Mouse (Mus musculus) embryonic facial prominence, embryonic 15.5 days (tissue): ENCODE results near the gene Homer1. TPM values are rescaled to one million over a fixed set of nuclear protein-coding genes. Genes with fewer than 3 reads are reported as not detected.

Source experiments
- ATAC-seq: fragments of 200-750 bp; cut with Nextera tagmentation; 2 replicates; pipeline ENCODE4 v1.8.0; 2017; ENCODE audit warnings: low read depth, moderate TSS enrichment; ENCODE audit not compliant: insufficient number of reproducible peaks, low FRiP score, low TSS enrichment
- H3K27ac ChIP-seq: fragments of 300-500 bp; sonication (generic); replicated peaks from 2 replicates; pipeline ENCODE4 v1.5.1; 2015; ENCODE audit warnings: mild to moderate bottlenecking, inconsistent platforms
- H3K27me3 ChIP-seq: fragments of 300-500 bp; sonication (generic); 2 replicates; pipeline ENCODE4 v1.6.1; 2015; ENCODE audit warnings: inconsistent platforms
- H3K36me3 ChIP-seq: fragments of 300-500 bp; sonication (generic); 2 replicates; pipeline ENCODE4 v1.6.1; 2015; ENCODE audit warnings: mild to moderate bottlenecking, inconsistent platforms
- H3K4me1 ChIP-seq: fragments of 300-500 bp; sonication (generic); 2 replicates; pipeline ENCODE4 v1.6.1; 2015; ENCODE audit warnings: inconsistent platforms
- H3K4me2 ChIP-seq: fragments of 300-500 bp; sonication (generic); replicated peaks from 2 replicates; pipeline ENCODE4 v1.6.1; 2015; ENCODE audit warnings: mild to moderate bottlenecking, inconsistent platforms
- H3K4me3 ChIP-seq: fragments of 300-500 bp; sonication (generic); replicated peaks from 2 replicates; pipeline ENCODE4 v1.5.1; 2015; ENCODE audit warnings: mild to moderate bottlenecking, inconsistent platforms
- H3K9ac ChIP-seq: fragments of 300-500 bp; sonication (generic); 2 replicates; pipeline ENCODE4 v1.6.1; 2015; ENCODE audit warnings: inconsistent platforms
- H3K9me3 ChIP-seq: fragments of 300-500 bp; sonication (generic); replicated peaks from 2 replicates; pipeline ENCODE4 v1.6.1; 2016; ENCODE audit warnings: inconsistent platforms
- WGBS: fragments of 180-500 bp; shearing (Covaris S2); methylation state at CpG from one replicate; pipeline ENCODE4 v1.1.7; 2015; 5-methylcytosine and 5-hydroxymethylcytosine counted together
- polyA plus RNA-seq: library from polyadenylated mRNA; unstranded; fragments of >200 nt; fragmentation: Nextera tagmentation; extraction: Ambion mirVana; gene quantifications from 2 replicates; pipeline ENCODE4 v1.2.1, GENCODE M21; 2015

The Homer1 gene
- polyA plus RNA-seq, 1 experiment from 2014 or later: 5.9 TPM

- Histone ChIP-seq H3K4me3 (no peak overlapping the region), H3K4me2 (no peak overlapping the region), H3K9ac (no peak overlapping the region), H3K4me1 (no peaks in the 10 kb centered on the region), H3K9me3 (no peaks in the 10 kb centered on the region), H3K27ac (no peak overlapping the region), H3K27me3 (no peaks in the 10 kb centered on the region), H3K36me3 (no peaks in the 10 kb centered on the region)
- ATAC-seq: no peak
- 92% methylated on average over 1 of the region's 1 CpGs for WGBS
Observed at GRCm38 (mm10) chr13:93378493-93378892, 79.1 kb downstream of the Homer1 start.

GRCm38 (mm10) chr13:93380399-93381063, 81.1 kb downstream of the Homer1 start:
- no peak overlapping the region for H3K27ac ChIP-seq
- no peak overlapping the region for H3K9ac ChIP-seq
- ATAC-seq: no peak
- no peaks in the 10 kb centered on the region for H3K4me1 ChIP-seq
- no peaks in the 10 kb centered on the region for H3K27me3 ChIP-seq
- no peaks in the 10 kb centered on the region for H3K36me3 ChIP-seq
- no peak overlapping the region for H3K4me3 ChIP-seq
- H3K4me2 ChIP-seq: no peak overlapping the region
- no peaks in the 10 kb centered on the region for H3K9me3 ChIP-seq
- whole genome bisulfite sequencing: 86% methylated on average over 8 of the region's 8 CpGs

- H3K27ac ChIP-seq: no peak overlapping the region
- H3K27me3 ChIP-seq: no peaks in the 10 kb centered on the region
- no peaks in the 10 kb centered on the region for H3K9me3 ChIP-seq
- no peaks in the 10 kb centered on the region for H3K36me3 ChIP-seq
- WGBS: 83% methylated on average over 1 of the region's 1 CpGs
- H3K4me1 ChIP-seq: no peaks in the 10 kb centered on the region
- ATAC-seq: no peak
- H3K9ac ChIP-seq: no peak overlapping the region
- no peak overlapping the region for H3K4me2 ChIP-seq
- H3K4me3 ChIP-seq: no peak overlapping the region
Observed at GRCm38 (mm10) chr13:93381301-93381700, 81.9 kb downstream of the Homer1 start.

- ATAC-seq: no peak
- WGBS: 86% methylated on average over 5 of the region's 5 CpGs
Observed at GRCm38 (mm10) chr13:93383092-93383491, 83.7 kb downstream of the Homer1 start.

GRCm38 (mm10) chr13:93383620-93384019, 84.2 kb downstream of the Homer1 start:
- Histone ChIP-seq H3K27me3 (no peaks in the 10 kb centered on the region), H3K4me3 (no peak overlapping the region), H3K9ac (no peak overlapping the region), H3K36me3 (no peaks in the 10 kb centered on the region), H3K9me3 (no peaks in the 10 kb centered on the region), H3K4me2 (no peak overlapping the region), H3K4me1 (no peaks in the 10 kb centered on the region), H3K27ac (no peak overlapping the region)
- 84% methylated on average over 2 of the region's 2 CpGs for WGBS
- no peak for ATAC-seq

More at GRCm38 (mm10) chr13:93383092-93383491, 83.7 kb downstream of the Homer1 start:
- no peaks in the 10 kb centered on the region for H3K4me1 ChIP-seq
- H3K36me3 ChIP-seq: no peaks in the 10 kb centered on the region
- H3K4me2 ChIP-seq: no peak overlapping the region
- H3K27me3 ChIP-seq: no peaks in the 10 kb centered on the region
- no peak overlapping the region for H3K27ac ChIP-seq
- H3K9me3 ChIP-seq: no peaks in the 10 kb centered on the region
- H3K4me3 ChIP-seq: no peak overlapping the region
- no peak overlapping the region for H3K9ac ChIP-seq

GRCm38 (mm10) chr13:93384481-93384880, 85.0 kb downstream of the Homer1 start:
- H3K4me3 ChIP-seq: no peak overlapping the region
- ATAC-seq: no peak
- no peaks in the 10 kb centered on the region for H3K36me3 ChIP-seq
- H3K27ac ChIP-seq: no peak overlapping the region
- no peak overlapping the region for H3K4me2 ChIP-seq
- no peaks in the 10 kb centered on the region for H3K9me3 ChIP-seq
- 92% methylated on average over 1 of the region's 1 CpGs for WGBS
- H3K9ac ChIP-seq: no peak overlapping the region
- H3K27me3 ChIP-seq: no peaks in the 10 kb centered on the region
- H3K4me1 ChIP-seq: no peaks in the 10 kb centered on the region

GRCm38 (mm10) chr13:93385147-93385546, 85.7 kb downstream of the Homer1 start:
- H3K4me3 ChIP-seq: no peak overlapping the region
- WGBS: 63% methylated on average over 1 of the region's 1 CpGs
- H3K27ac ChIP-seq: no peak overlapping the region
- H3K9ac ChIP-seq: no peak overlapping the region
- H3K27me3 ChIP-seq: no peaks in the 10 kb centered on the region
- no peak for ATAC-seq
- H3K4me2 ChIP-seq: no peak overlapping the region
- H3K36me3 ChIP-seq: no peaks in the 10 kb centered on the region
- no peaks in the 10 kb centered on the region for H3K9me3 ChIP-seq
- no peaks in the 10 kb centered on the region for H3K4me1 ChIP-seq

GRCm38 (mm10) chr13:93387440-93387839, 88.0 kb downstream of the Homer1 start:
- H3K36me3 ChIP-seq: no peaks in the 10 kb centered on the region
- no peak for ATAC-seq
- H3K27me3 ChIP-seq: no peaks in the 10 kb centered on the region
- 92% methylated on average over 5 of the region's 5 CpGs for WGBS
- no peak overlapping the region for H3K9ac ChIP-seq
- H3K4me3 ChIP-seq: no peak overlapping the region
- H3K9me3 ChIP-seq: no peaks in the 10 kb centered on the region
- H3K27ac ChIP-seq: no peak overlapping the region
- no peak overlapping the region for H3K4me2 ChIP-seq
- no peaks in the 10 kb centered on the region for H3K4me1 ChIP-seq

GRCm38 (mm10) chr13:93388594-93389241, 89.3 kb downstream of the Homer1 start:
- Histone ChIP-seq H3K27ac (no peak overlapping the region), H3K9ac (no peak overlapping the region), H3K9me3 (no peaks in the 10 kb centered on the region), H3K36me3 (no peaks in the 10 kb centered on the region), H3K4me2 (no peak overlapping the region), H3K4me3 (no peak overlapping the region), H3K4me1 (no peaks in the 10 kb centered on the region), H3K27me3 (no peaks in the 10 kb centered on the region)
- 56% methylated on average over 7 of the region's 7 CpGs for WGBS
- ATAC-seq: no peak

GRCm38 (mm10) chr13:93389242-93389625, 89.8 kb downstream of the Homer1 start:
- no peaks in the 10 kb centered on the region for H3K27me3 ChIP-seq
- no peak overlapping the region for H3K4me3 ChIP-seq
- 32% methylated on average over 2 of the region's 2 CpGs for WGBS
- H3K9ac ChIP-seq: no peak overlapping the region
- no peak overlapping the region for H3K27ac ChIP-seq
- H3K36me3 ChIP-seq: no peaks in the 10 kb centered on the region
- no peaks in the 10 kb centered on the region for H3K4me1 ChIP-seq
- no peak overlapping the region for H3K4me2 ChIP-seq
- ATAC-seq: no peak
- H3K9me3 ChIP-seq: no peaks in the 10 kb centered on the region

GRCm38 (mm10) chr13:93399710-93400216, 100.3 kb downstream of the Homer1 start:
- H3K27ac ChIP-seq: no peak overlapping the region
- WGBS: 83% methylated on average over 5 of the region's 5 CpGs
- no peaks in the 10 kb centered on the region for H3K9me3 ChIP-seq
- H3K36me3 ChIP-seq: peaks cover 5% of the 10 kb centered on the region
- no peaks in the 10 kb centered on the region for H3K4me1 ChIP-seq
- H3K9ac ChIP-seq: no peak overlapping the region
- no peak for ATAC-seq
- no peak overlapping the region for H3K4me3 ChIP-seq
- no peaks in the 10 kb centered on the region for H3K27me3 ChIP-seq
- no peak overlapping the region for H3K4me2 ChIP-seq

GRCm38 (mm10) chr13:93401947-93402346, 102.5 kb downstream of the Homer1 start:
- no peak overlapping the region for H3K4me3 ChIP-seq
- H3K4me1 ChIP-seq: no peaks in the 10 kb centered on the region
- no peak overlapping the region for H3K27ac ChIP-seq
- WGBS: 82% methylated on average over 7 of the region's 7 CpGs
- ATAC-seq: no peak
- H3K36me3 ChIP-seq: no peaks in the 10 kb centered on the region; the same call in 1 of the 2 replicates
- no peak overlapping the region for H3K4me2 ChIP-seq
- H3K9ac ChIP-seq: no peak overlapping the region
- no peaks in the 10 kb centered on the region for H3K27me3 ChIP-seq
- no peaks in the 10 kb centered on the region for H3K9me3 ChIP-seq
